Mouse (Mus musculus) neural tube, embryonic 13.5 days (tissue): ENCODE data around the gene Arhgef3. TPM values are rescaled to one million over a fixed set of nuclear protein-coding genes. Genes with fewer than 3 reads are reported as not detected.

ENCODE experiments used
- ATAC-seq: fragments of 200-750 bp; cut with Nextera tagmentation; 2 replicates; pipeline ENCODE4 v1.8.0; 2017; ENCODE audit warnings: low read depth, mild to moderate bottlenecking, moderate TSS enrichment, moderate library complexity
- H3K27ac ChIP-seq: fragments of 300-500 bp; sonication (generic); replicated peaks from 2 replicates; pipeline ENCODE4 v1.5.1; 2015; ENCODE audit warnings: moderate library complexity, mild to moderate bottlenecking, inconsistent platforms
- H3K27me3 ChIP-seq: fragments of 300-500 bp; sonication (generic); 2 replicates; pipeline ENCODE4 v1.6.1; 2015; ENCODE audit warnings: mild to moderate bottlenecking, inconsistent platforms
- H3K36me3 ChIP-seq: fragments of 300-500 bp; sonication (generic); 2 replicates; pipeline ENCODE4 v1.6.1; 2015; ENCODE audit warnings: mild to moderate bottlenecking, inconsistent platforms
- H3K4me1 ChIP-seq: fragments of 300-500 bp; sonication (generic); replicated peaks from 2 replicates; pipeline ENCODE4 v1.6.1; 2015; ENCODE audit warnings: inconsistent platforms
- H3K4me2 ChIP-seq: fragments of 300-500 bp; sonication (generic); 2 replicates; pipeline ENCODE4 v1.6.1; 2015; ENCODE audit warnings: inconsistent platforms, mild to moderate bottlenecking, moderate library complexity
- H3K4me3 ChIP-seq: fragments of 300-500 bp; sonication (generic); 2 replicates; pipeline ENCODE4 v1.5.1; 2015; ENCODE audit warnings: mild to moderate bottlenecking, inconsistent platforms
- H3K9ac ChIP-seq: fragments of 300-500 bp; sonication (generic); 2 replicates; pipeline ENCODE4 v1.6.1; 2015; ENCODE audit warnings: moderate library complexity, mild to moderate bottlenecking, inconsistent platforms
- H3K9me3 ChIP-seq: fragments of 300-500 bp; sonication (generic); 2 replicates; pipeline ENCODE4 v1.6.1; 2016; ENCODE audit warnings: inconsistent platforms
- WGBS: fragments of 180-500 bp; shearing (Covaris S2); methylation state at CpG from one replicate; pipeline ENCODE4 v1.1.7; 2015; 5-methylcytosine and 5-hydroxymethylcytosine counted together
- polyA plus RNA-seq: library from polyadenylated mRNA; unstranded; fragments of >200 nt; fragmentation: Nextera tagmentation; extraction: Ambion mirVana; gene quantifications from 2 replicates; pipeline ENCODE4 v1.2.1, GENCODE M21; 2015

The Arhgef3 gene
- polyA plus RNA-seq, 1 experiment from 2014 or later: 3.3 TPM

GRCm38 (mm10) chr14:27269836-27270235 lies 155.1 kb downstream of the Arhgef3 start:
- Histone ChIP-seq H3K27ac (no peak overlapping the region), H3K36me3 (no peaks in the 10 kb centered on the region), H3K9me3 (no peaks in the 10 kb centered on the region), H3K4me3 (no peak overlapping the region), H3K9ac (no peak overlapping the region), H3K27me3 (no peaks in the 10 kb centered on the region), H3K4me2 (no peak overlapping the region), H3K4me1 (peaks cover 12% of the 10 kb centered on the region)
- no peak for ATAC-seq
- 74% methylated on average over 4 of the region's 4 CpGs for WGBS

DNA sequence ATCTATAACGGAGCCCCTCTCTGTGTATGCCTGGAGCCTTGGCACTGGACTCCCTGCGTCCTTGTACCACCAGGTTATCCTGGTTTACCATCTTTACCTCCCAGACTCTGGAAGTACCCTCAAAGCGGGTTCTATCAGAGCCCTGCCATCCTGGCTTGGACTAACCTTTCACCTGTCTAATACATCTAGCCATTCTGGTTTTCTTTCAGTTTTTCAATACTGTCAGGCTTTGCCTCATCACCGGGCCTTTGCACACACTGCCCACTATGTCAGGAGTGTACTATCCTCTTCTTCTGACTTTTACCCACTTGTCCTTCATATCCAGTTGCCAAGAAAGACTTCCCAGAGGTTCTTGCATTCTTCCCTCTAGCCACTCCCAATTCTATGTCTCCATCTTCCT lies 155.8 kb downstream of the Arhgef3 start:
- no peak for ATAC-seq
- peaks cover 12% of the 10 kb centered on the region for H3K4me1 ChIP-seq
- H3K4me2 ChIP-seq: no peak overlapping the region
- no peak overlapping the region for H3K9ac ChIP-seq
- H3K9me3 ChIP-seq: no peaks in the 10 kb centered on the region
- no peak overlapping the region for H3K27ac ChIP-seq
- 95% methylated on average over 4 of the region's 4 CpGs for WGBS
- no peaks in the 10 kb centered on the region for H3K36me3 ChIP-seq
- no peak overlapping the region for H3K4me3 ChIP-seq
- H3K27me3 ChIP-seq: no peaks in the 10 kb centered on the region

- WGBS: 81% methylated on average over 10 of the region's 10 CpGs
- no peak overlapping the region for H3K4me2 ChIP-seq
- H3K27me3 ChIP-seq: no peaks in the 10 kb centered on the region
- ATAC-seq: no peak
- H3K9ac ChIP-seq: no peak overlapping the region
- no peak overlapping the region for H3K4me3 ChIP-seq
- H3K27ac ChIP-seq: no peak overlapping the region; the same call in 1 of the 2 replicates
- peaks cover 12% of the 10 kb centered on the region for H3K4me1 ChIP-seq
- no peaks in the 10 kb centered on the region for H3K36me3 ChIP-seq
- no peaks in the 10 kb centered on the region for H3K9me3 ChIP-seq
These were observed 156.8 kb downstream of the Arhgef3 start for GRCm38 (mm10) chr14:27271371-27272071.

GRCm38 (mm10) chr14:27272072-27272834 lies 157.6 kb downstream of the Arhgef3 start:
- Histone ChIP-seq H3K27me3 (no peaks in the 10 kb centered on the region), H3K27ac (no peak overlapping the region), H3K9me3 (no peaks in the 10 kb centered on the region), H3K4me2 (no peak overlapping the region), H3K4me1 (peaks cover 12% of the 10 kb centered on the region), H3K9ac (no peak overlapping the region), H3K4me3 (no peak overlapping the region), H3K36me3 (no peaks in the 10 kb centered on the region)
- 47% methylated on average over 11 of the region's 11 CpGs for WGBS
- ATAC-seq: no peak

DNA sequence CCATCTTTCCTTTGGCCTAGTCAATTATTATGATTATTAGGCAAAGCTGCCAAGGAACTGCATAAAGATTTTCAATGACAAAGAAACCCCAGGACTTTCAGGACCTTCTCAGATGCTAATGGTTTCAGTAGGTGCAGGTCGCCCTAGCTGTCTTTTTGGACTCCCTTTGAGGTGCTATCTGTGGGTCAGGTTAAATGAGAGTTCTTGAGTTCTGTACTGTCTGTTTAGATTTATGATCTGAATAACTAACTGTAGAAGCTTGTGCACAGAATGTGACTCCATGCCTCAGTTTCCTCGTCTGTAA lies 158.1 kb downstream of the Arhgef3 start:
- H3K4me1 ChIP-seq: peaks cover 12% of the 10 kb centered on the region
- ATAC-seq: no peak
- H3K27me3 ChIP-seq: no peaks in the 10 kb centered on the region
- 69% methylated on average over 2 of the region's 2 CpGs for WGBS
- H3K4me3 ChIP-seq: no peak overlapping the region
- no peak overlapping the region for H3K4me2 ChIP-seq
- H3K9me3 ChIP-seq: no peaks in the 10 kb centered on the region
- no peak overlapping the region for H3K9ac ChIP-seq
- H3K27ac ChIP-seq: no peak overlapping the region
- H3K36me3 ChIP-seq: no peaks in the 10 kb centered on the region

DNA sequence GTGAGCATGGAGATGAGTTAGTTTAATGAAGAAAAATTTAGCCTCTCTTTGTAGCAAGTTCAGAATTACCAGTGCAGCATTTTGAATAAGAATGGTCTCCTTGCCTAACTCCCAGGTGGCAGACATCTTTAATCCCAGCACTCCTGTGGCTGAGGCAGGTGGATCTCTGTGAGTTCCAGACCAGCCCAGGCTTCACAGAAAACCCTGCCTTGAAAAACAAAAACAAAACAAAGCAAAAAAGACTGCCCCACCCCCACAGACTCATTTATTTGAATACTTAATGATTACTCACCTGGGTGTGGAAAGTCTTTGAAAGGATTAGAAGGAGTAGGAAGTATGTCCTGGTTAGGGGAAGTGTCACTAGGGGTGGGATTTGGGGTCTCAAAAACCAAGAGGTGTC lies 158.5 kb downstream of the Arhgef3 start:
- Histone ChIP-seq H3K4me2 (no peak overlapping the region), H3K27ac (no peak overlapping the region), H3K4me3 (no peak overlapping the region), H3K4me1 (peaks cover 12% of the 10 kb centered on the region), H3K27me3 (no peaks in the 10 kb centered on the region), H3K9ac (no peak overlapping the region), H3K9me3 (no peaks in the 10 kb centered on the region), H3K36me3 (no peaks in the 10 kb centered on the region)
- no peak for ATAC-seq

DNA sequence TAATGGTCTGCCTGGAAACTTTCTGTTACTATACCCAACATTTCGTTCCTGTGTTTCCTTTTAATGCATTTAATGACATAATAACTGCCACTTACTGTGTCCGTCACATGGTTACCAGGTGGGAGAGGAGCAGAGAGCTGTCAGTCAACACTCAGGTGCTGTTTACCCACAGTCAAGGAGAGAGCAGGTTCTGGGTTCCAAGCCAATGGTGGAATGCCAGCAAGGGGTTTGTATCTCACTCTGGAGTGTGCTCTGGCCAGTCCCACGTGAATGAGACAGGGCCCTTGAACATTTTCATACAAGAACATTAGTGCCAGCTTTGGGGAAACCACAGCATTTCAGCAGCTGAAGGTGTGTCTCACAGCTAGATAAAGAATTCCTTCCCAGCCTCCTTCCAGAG lies 162.6 kb downstream of the Arhgef3 start:
- Histone ChIP-seq H3K27ac (no peak overlapping the region), H3K4me1 (peaks cover 8% of the 10 kb centered on the region), H3K4me2 (no peak overlapping the region), H3K4me3 (no peak overlapping the region), H3K9ac (no peak overlapping the region), H3K27me3 (no peaks in the 10 kb centered on the region), H3K9me3 (no peaks in the 10 kb centered on the region), H3K36me3 (no peaks in the 10 kb centered on the region)
- WGBS: 83% methylated on average over 3 of the region's 3 CpGs
- no peak for ATAC-seq

- 86% methylated on average over 8 of the region's 8 CpGs for WGBS
- no peaks in the 10 kb centered on the region for H3K36me3 ChIP-seq
These were observed 165.6 kb downstream of the Arhgef3 start for GRCm38 (mm10) chr14:27280201-27280890.

DNA sequence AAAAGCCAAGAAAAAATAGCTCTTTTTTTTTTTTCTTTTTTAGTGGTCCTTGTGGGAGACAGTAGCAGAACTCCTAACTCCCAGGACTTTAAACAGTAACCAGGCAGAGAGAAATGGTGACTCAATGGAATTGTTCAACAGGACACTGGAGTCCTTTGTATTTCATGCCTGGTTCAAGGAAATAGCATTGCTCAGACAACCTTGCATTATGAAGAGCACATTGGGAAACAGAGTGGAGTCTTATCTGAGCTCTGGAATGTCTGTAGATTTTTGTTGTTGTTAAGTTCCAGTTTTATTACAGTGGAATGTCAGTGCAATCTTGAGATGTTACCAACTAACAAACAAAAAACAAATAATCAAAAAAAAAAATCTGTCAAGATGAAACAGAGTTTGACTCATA lies 169.3 kb downstream of the Arhgef3 start:
- Histone ChIP-seq H3K4me2 (no peak overlapping the region), H3K4me1 (peaks cover 11% of the 10 kb centered on the region; the same call in 1 of the 2 replicates), H3K9ac (no peak overlapping the region), H3K9me3 (no peaks in the 10 kb centered on the region), H3K27me3 (no peaks in the 10 kb centered on the region), H3K36me3 (no peaks in the 10 kb centered on the region), H3K4me3 (no peak overlapping the region), H3K27ac (no peak overlapping the region)
- ATAC-seq: no peak

More at GRCm38 (mm10) chr14:27280201-27280890, 165.6 kb downstream of the Arhgef3 start:
- no peak overlapping the region for H3K27ac ChIP-seq
- H3K4me3 ChIP-seq: no peak overlapping the region
- no peaks in the 10 kb centered on the region for H3K27me3 ChIP-seq
- no peak overlapping the region for H3K4me2 ChIP-seq
- H3K9ac ChIP-seq: no peak overlapping the region
- no peak for ATAC-seq
- peaks cover 4% of the 10 kb centered on the region; the same call in 1 of the 2 replicates for H3K4me1 ChIP-seq
- H3K9me3 ChIP-seq: no peaks in the 10 kb centered on the region

DNA sequence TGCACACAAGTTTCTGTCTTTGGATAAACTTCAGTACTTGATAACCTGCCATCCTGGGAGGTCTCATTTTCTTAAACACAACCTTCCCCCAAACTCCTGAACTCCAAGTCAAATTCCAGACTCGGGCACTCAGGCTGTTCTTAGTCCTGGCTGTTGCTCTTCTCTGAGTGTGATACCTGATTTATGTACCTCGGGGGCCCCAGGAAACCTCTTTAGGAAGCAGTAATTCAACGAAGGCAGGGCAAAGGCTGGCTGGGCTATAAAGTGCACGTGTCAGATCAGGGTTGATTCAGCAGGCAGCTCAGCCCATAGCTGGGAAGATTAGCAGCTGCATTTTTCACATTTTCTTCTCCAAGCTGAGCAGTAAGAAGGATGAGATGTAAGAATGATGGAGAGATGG lies 171.5 kb downstream of the Arhgef3 start:
- 9% methylated on average over 4 of the region's 4 CpGs for WGBS
- ATAC-seq: no peak

DNA sequence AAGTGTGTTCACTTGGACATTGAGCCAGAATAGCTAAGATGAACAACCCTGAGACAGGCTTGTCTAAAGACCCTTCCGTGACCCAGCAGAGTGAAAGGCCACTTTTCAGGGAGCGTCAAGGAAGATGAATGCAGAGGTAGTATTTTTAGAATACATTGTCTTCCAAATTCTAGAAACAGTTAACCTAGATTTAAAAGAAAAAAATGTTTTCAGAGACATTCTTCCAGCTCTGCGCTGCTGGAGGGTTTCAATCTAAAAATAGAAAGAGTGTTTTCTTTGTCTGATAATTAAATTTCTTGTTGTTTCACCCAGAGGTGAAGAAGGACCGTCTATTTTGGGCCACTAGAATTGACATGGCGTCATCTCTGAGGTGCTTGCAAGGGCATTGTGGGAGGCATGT lies 174.4 kb downstream of the Arhgef3 start:
- H3K4me3 ChIP-seq: no peak overlapping the region
- no peak for ATAC-seq
- no peaks in the 10 kb centered on the region for H3K9me3 ChIP-seq
- H3K9ac ChIP-seq: no peak overlapping the region
- H3K4me2 ChIP-seq: no peak overlapping the region
- no peaks in the 10 kb centered on the region for H3K36me3 ChIP-seq
- WGBS: 58% methylated on average over 5 of the region's 5 CpGs
- H3K27ac ChIP-seq: no peak overlapping the region
- H3K27me3 ChIP-seq: no peaks in the 10 kb centered on the region
- H3K4me1 ChIP-seq: 0 out of 2 replicates have a peak, but pooled peaks cover 7% of the 10 kb centered on the region

More for the DNA sequence above, 171.5 kb downstream of the Arhgef3 start:
- H3K4me1 ChIP-seq: peaks cover 11% of the 10 kb centered on the region; the same call in 1 of the 2 replicates
- no peak overlapping the region for H3K9ac ChIP-seq
- no peaks in the 10 kb centered on the region for H3K36me3 ChIP-seq
- H3K27me3 ChIP-seq: no peaks in the 10 kb centered on the region
- H3K27ac ChIP-seq: no peak overlapping the region
- H3K4me3 ChIP-seq: no peak overlapping the region
- H3K9me3 ChIP-seq: no peaks in the 10 kb centered on the region
- no peak overlapping the region for H3K4me2 ChIP-seq

GRCm38 (mm10) chr14:27292101-27292500 lies 177.4 kb downstream of the Arhgef3 start:
- Histone ChIP-seq H3K4me3 (no peak overlapping the region), H3K36me3 (no peaks in the 10 kb centered on the region), H3K27me3 (no peaks in the 10 kb centered on the region), H3K27ac (no peak overlapping the region), H3K9ac (no peak overlapping the region), H3K9me3 (no peaks in the 10 kb centered on the region), H3K4me2 (no peak overlapping the region), H3K4me1 (no peaks in the 10 kb centered on the region)
- WGBS: 91% methylated on average over 6 of the region's 6 CpGs
- no peak for ATAC-seq
